Mouse (Mus musculus) liver, embryonic 14.5 days (tissue): ENCODE results near the gene Akt2. TPM values are rescaled to one million over a fixed set of nuclear protein-coding genes. Genes with fewer than 3 reads are reported as not detected.

Source experiments
- ATAC-seq: fragments of 200-750 bp; cut with Nextera tagmentation; 2 replicates; pipeline ENCODE4 v1.8.0; 2017; ENCODE audit warnings: moderate number of reproducible peaks, mild to moderate bottlenecking, moderate library complexity; ENCODE audit not compliant: insufficient read depth
- DNase-seq, 3 experiments: peaks; one replicate each; pipeline ENCODE4 v3.0.0-alpha.2; 2012 to 2013; ENCODE audit warnings: low read depth in 3 of 3, low spot score in 3 of 3
- H3K27ac ChIP-seq: fragments of 300-500 bp; sonication (generic); 2 replicates; pipeline ENCODE4 v1.5.1; 2014; ENCODE audit warnings: moderate library complexity, mild to moderate bottlenecking, control low read depth, inconsistent platforms
- H3K27me3 ChIP-seq: fragments of 300-500 bp; sonication (generic); 2 replicates; pipeline ENCODE4 v1.6.1; 2014; ENCODE audit warnings: mild to moderate bottlenecking, low read length, moderate library complexity; ENCODE audit not compliant: control insufficient read depth, insufficient read depth
- H3K36me3 ChIP-seq: fragments of 300-500 bp; sonication (generic); replicated peaks from 2 replicates; pipeline ENCODE4 v1.6.1; 2014; ENCODE audit warnings: low read depth; ENCODE audit not compliant: control insufficient read depth, insufficient read depth
- H3K4me1 ChIP-seq, 2 experiments: fragments of 200-500 bp in 1 of 2; fragments of 300-500 bp in 1 of 2; sonication (generic) in 1 of 2; replicated peaks; 2 replicates each; pipeline ENCODE4 v1.6.1; 2012 to 2014; ENCODE audit warnings: antibody characterized with exemption in 1 of 2, inconsistent platforms in 1 of 2, low read length in 1 of 2; ENCODE audit not compliant: control insufficient read depth in 2 of 2, insufficient read depth in 2 of 2
- H3K4me2 ChIP-seq: fragments of 300-500 bp; sonication (generic); 2 replicates; pipeline ENCODE4 v1.6.1; 2014; ENCODE audit warnings: low read depth, mild to moderate bottlenecking, control low read depth, moderate library complexity
- H3K4me3 ChIP-seq, 2 experiments: fragments of 200-500 bp in 1 of 2; fragments of 300-500 bp in 1 of 2; sonication (generic) in 1 of 2; 2 replicates each; pipeline ENCODE4 v1.5.1; 2012 to 2014; ENCODE audit warnings: low read depth in 2 of 2, low read length in 2 of 2, mild to moderate bottlenecking in 2 of 2, control low read depth in 1 of 2, inconsistent platforms in 1 of 2, moderate library complexity in 1 of 2; ENCODE audit not compliant: insufficient read depth in 1 of 2
- H3K9ac ChIP-seq: fragments of 300-500 bp; sonication (generic); replicated peaks from 2 replicates; pipeline ENCODE4 v1.6.1; 2014; ENCODE audit warnings: mild to moderate bottlenecking, control low read depth, moderate library complexity
- H3K9me3 ChIP-seq: fragments of 300-500 bp; sonication (generic); 2 replicates; pipeline ENCODE4 v1.6.1; 2016; ENCODE audit warnings: low read length, mixed read lengths; ENCODE audit not compliant: control insufficient read depth
- CTCF ChIP-seq: IDR thresholded peaks from 2 replicates; pipeline ENCODE4 v1.5.1; 2016; ENCODE audit warnings: antibody characterized with exemption, low read depth, control low read depth
- EP300 ChIP-seq: IDR thresholded peaks from 2 replicates; pipeline ENCODE4 v1.6.1; 2016; ENCODE audit warnings: antibody characterized with exemption, low read depth
- WGBS: fragments of 180-500 bp; shearing (Covaris S2); extraction: QIAGEN DNeasy Blood & Tissue Kit; methylation state at CpG from one replicate; pipeline ENCODE4 v1.1.7; 2014; ENCODE audit not compliant: insufficient replicate concordance; 5-methylcytosine and 5-hydroxymethylcytosine counted together
- polyA plus RNA-seq, 2 experiments: library from polyadenylated mRNA; depleted of rRNA in 1 of 2; stranded (reverse) in 1 of 2; unstranded in 1 of 2; fragments of >200 nt; fragmentation: Nextera tagmentation in 1 of 2; extraction: Ambion mirVana in 1 of 2; gene quantifications; 2 replicates each; pipeline versions ENCODE4 v1.2.1 to v1.2.3; 2012 to 2014

The Akt2 gene
- polyA plus RNA-seq, 2 experiments, result 21.5 to 23.2 TPM

- Histone ChIP-seq H3K4me1 (no peaks in the 10 kb centered on the region), H3K9ac (no peak overlapping the region), H3K4me2 (no peak overlapping the region), H3K27me3 (no peaks in the 10 kb centered on the region), H3K27ac (no peak overlapping the region), H3K4me3 (no peak overlapping the region), H3K36me3 (no peaks in the 10 kb centered on the region), H3K9me3 (no peaks in the 10 kb centered on the region)
- peak; percentile 24 for TF ChIP-seq CTCF
- TF ChIP-seq EP300, result no peak
- 19% methylated on average over 1 of the region's 1 CpGs for WGBS
- no peak for DNase-seq
- no peak for ATAC-seq
Observed at GRCm38 (mm10) chr7:27644471-27644870, 53.1 kb downstream of the Akt2 start.

- no peak for DNase-seq
- Histone ChIP-seq H3K9me3 (no peaks in the 10 kb centered on the region), H3K9ac (no peak overlapping the region), H3K4me3 (no peak overlapping the region), H3K4me1 (no peaks in the 10 kb centered on the region), H3K27ac (no peak overlapping the region), H3K36me3 (no peaks in the 10 kb centered on the region), H3K27me3 (no peaks in the 10 kb centered on the region), H3K4me2 (no peak overlapping the region)
- no peak for TF ChIP-seq CTCF
- no peak for TF ChIP-seq EP300
- ATAC-seq, result no peak
- WGBS, result 63% methylated on average over 7 of the region's 7 CpGs
Observed at GRCm38 (mm10) chr7:27646516-27646915, 55.2 kb downstream of the Akt2 start.

- TF ChIP-seq CTCF (no peak), EP300 (no peak)
- Histone ChIP-seq H3K27ac (no peak overlapping the region), H3K4me3 (no peak overlapping the region), H3K9me3 (no peaks in the 10 kb centered on the region), H3K27me3 (peaks cover 3% of the 10 kb centered on the region), H3K4me2 (no peak overlapping the region), H3K36me3 (no peaks in the 10 kb centered on the region), H3K4me1 (no peaks in the 10 kb centered on the region), H3K9ac (no peak overlapping the region)
- ATAC-seq (no peak), DNase-seq (no peak)
- whole genome bisulfite sequencing, result 67% methylated on average over 6 of the region's 6 CpGs
Observed at GRCm38 (mm10) chr7:27647281-27648002, 56.1 kb downstream of the Akt2 start.

GRCm38 (mm10) chr7:27649723-27650122 is 58.4 kb downstream of the Akt2 start:
- TF ChIP-seq EP300 (no peak), CTCF (no peak)
- DNase-seq (no peak), ATAC-seq (no peak)
- Histone ChIP-seq H3K36me3 (no peaks in the 10 kb centered on the region), H3K4me3 (no peak overlapping the region), H3K27me3 (peaks cover 26% of the 10 kb centered on the region), H3K4me1 (no peaks in the 10 kb centered on the region), H3K9me3 (no peaks in the 10 kb centered on the region), H3K27ac (no peak overlapping the region), H3K4me2 (no peak overlapping the region), H3K9ac (no peak overlapping the region)
- 76% methylated on average over 11 of the region's 11 CpGs for WGBS

GRCm38 (mm10) chr7:27650949-27651348 is 59.6 kb downstream of the Akt2 start:
- peak; percentile 62 to 71 (median 67) for DNase-seq
- Histone ChIP-seq H3K9me3 (no peaks in the 10 kb centered on the region), H3K27ac (no peak overlapping the region), H3K36me3 (no peaks in the 10 kb centered on the region), H3K4me3 (peak overlapping the region in 1 of 2 experiments; percentile 32; a peak in 1 of 4 replicates), H3K9ac (no peak overlapping the region), H3K27me3 (peaks cover 36% of the 10 kb centered on the region), H3K4me1 (no peaks in the 10 kb centered on the region), H3K4me2 (peak overlapping the region; percentile 26)
- TF ChIP-seq CTCF (peak; percentile 77), EP300 (no peak)
- ATAC-seq, result no peak; the same call in 1 of the 2 replicates
- WGBS, result 2% methylated on average over 10 of the region's 10 CpGs
